Mouse (Mus musculus) cerebellum, adult 2 months (tissue): ENCODE results near the gene Ubxn2a. TPM values are rescaled to one million over a fixed set of nuclear protein-coding genes. Genes with fewer than 3 reads are reported as not detected.

ENCODE experiments used
- DNase-seq, 2 experiments: peaks; one replicate each; pipeline ENCODE4 v3.0.0; 2021
- H3K27ac ChIP-seq: fragments of 200-500 bp; 2 replicates; pipeline ENCODE4 v1.5.1; 2012; ENCODE audit warnings: low read length, control low read depth, inconsistent platforms; ENCODE audit not compliant: insufficient read depth
- H3K27me3 ChIP-seq: fragments of 200-500 bp; 2 replicates; pipeline ENCODE4 v1.6.1; 2012; ENCODE audit warnings: inconsistent platforms, mild to moderate bottlenecking, low read length, moderate library complexity; ENCODE audit not compliant: control insufficient read depth, insufficient read depth
- H3K4me1 ChIP-seq: fragments of 200-500 bp; 2 replicates; pipeline ENCODE4 v1.6.1; 2011; ENCODE audit warnings: low read length; ENCODE audit not compliant: control insufficient read depth, insufficient read depth
- H3K4me3 ChIP-seq: fragments of 200-500 bp; replicated peaks from 2 replicates; pipeline ENCODE3; 2011; ENCODE audit warnings: mild to moderate bottlenecking, low read depth, low read length, control low read depth; ENCODE audit not compliant: insufficient read depth
- CTCF ChIP-seq: fragments of 200-500 bp; IDR thresholded peaks from 2 replicates; pipeline ENCODE4 v1.5.1; 2011; ENCODE audit warnings: low read depth, mild to moderate bottlenecking, control low read depth, low read length, moderate library complexity, borderline replicate concordance; ENCODE audit not compliant: insufficient read depth
- POLR2A ChIP-seq: fragments of 200-500 bp; IDR thresholded peaks from 2 replicates; pipeline ENCODE4 v1.6.1; 2011; ENCODE audit warnings: low read length, control low read depth, borderline replicate concordance; ENCODE audit not compliant: insufficient read depth
- WGBS: fragments of 180-500 bp; shearing (Covaris S2); methylation state at CpG from one replicate; pipeline ENCODE4 v1.1.7; 2018; 5-methylcytosine and 5-hydroxymethylcytosine counted together
- polyA plus RNA-seq: library from polyadenylated mRNA; depleted of rRNA; stranded (reverse); fragments of >200 nt; gene quantifications from 2 replicates; pipeline ENCODE4 v1.2.3, GENCODE M21; 2012

Ubxn2a gene
- polyA plus RNA-seq, 1 experiment = 36.6 TPM

DNA sequence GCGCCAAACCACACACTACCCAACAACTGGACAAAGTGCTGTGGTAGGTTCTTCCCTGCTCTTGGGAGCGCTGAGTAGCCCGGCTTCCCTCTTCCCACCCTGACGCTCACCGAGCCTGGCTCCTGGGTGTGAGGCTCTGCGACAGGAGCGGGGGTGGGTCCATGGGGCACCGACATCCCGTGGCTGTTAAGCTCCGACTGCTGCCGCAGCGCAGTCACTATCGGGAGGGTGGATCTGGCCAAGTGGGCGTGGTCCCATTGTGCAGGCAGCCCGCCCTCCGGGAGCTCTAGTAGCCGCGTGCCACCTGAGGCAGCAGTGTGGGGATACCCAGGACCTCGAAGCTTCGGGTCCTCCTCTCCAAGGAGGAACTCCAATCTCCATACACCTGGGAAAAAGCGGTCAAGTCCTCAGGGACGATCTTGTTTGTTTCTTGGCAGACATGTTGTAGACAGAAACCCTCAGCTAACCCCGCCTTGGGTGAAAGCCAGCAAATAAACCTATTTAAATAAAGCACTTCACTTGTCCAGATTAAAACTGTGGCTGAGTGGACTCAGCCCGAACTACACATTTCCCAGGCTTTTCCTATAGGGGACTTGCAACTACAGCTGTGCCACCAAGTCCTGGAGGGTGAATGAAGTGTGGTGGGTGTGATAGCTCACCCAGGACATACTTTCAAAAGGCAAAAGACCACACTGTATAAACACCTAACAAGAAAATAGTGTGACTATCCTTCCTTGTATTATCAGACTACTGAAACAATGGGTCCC, 33.2 kb downstream of the Ubxn2a start, which contains the start of gene Mfsd2b:
Gene Mfsd2b (minus strand): TSS at position 199 of the 767 bp plus-strand sequence.
- H3K27me3 ChIP-seq = no peaks in the 10 kb centered on the region
- 4% methylated on average over 24 of the region's 24 CpGs for WGBS
- DNase-seq = peak; percentile 43 to 51
- H3K4me3 ChIP-seq = no peak within 1 kb of the TSS
- no peak within 1 kb of the TSS for H3K27ac ChIP-seq
- H3K4me1 ChIP-seq = 0 out of 2 replicates have a peak, but pooled peaks cover 3% of the 10 kb centered on the region
- TF ChIP-seq CTCF = no peak
- no peak for TF ChIP-seq POLR2A

DNA sequence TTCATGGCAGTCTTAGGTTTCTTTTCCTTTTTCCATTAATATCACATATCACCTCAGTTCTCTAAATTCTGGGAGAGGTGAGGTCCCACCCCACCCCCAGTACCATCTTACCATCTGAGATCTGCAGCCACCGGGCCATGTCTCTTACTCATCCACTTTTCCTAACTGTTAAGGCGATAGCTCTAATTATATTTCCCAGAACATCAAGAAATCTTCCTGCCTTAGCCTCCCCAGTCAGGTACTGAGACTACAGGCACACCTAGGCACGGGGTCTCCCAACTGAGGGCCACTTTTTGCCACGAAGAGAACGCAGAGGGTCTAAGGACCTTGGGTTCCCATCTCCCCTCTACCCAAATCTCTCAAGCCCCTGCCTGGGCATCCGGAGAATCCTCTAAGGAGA, 34.0 kb downstream of the Ubxn2a start:
- Histone ChIP-seq H3K4me3 (no peak overlapping the region), H3K27ac (no peak overlapping the region), H3K27me3 (no peaks in the 10 kb centered on the region), H3K4me1 (0 out of 2 replicates have a peak, but pooled peaks cover 3% of the 10 kb centered on the region)
- TF ChIP-seq CTCF = no peak
- TF ChIP-seq POLR2A = no peak
- DNase-seq = no peak
- WGBS = 82% methylated on average over 6 of the region's 6 CpGs

DNA sequence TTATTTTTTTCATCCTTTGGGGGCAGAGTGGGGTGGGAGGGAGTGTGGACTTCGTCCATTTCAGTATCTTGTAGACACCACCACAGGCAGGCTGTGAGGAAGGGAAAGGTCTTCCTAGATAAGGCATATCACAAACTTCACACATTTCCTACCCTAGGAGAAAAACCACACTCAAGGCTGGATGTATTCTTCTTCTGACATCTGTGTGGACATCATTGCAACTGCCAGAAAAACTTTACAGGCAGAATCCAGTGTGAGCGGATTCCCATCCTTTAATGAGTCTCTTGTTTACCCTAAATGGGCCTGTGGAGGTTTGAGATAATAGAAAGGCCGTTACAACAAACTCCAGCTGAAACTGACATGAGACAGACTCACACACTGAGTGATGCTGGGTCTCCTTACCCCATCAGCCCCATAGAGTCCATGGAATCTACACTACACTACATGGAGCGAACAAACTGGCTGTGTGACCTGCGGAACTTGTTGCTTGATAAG, 34.5 kb downstream of the Ubxn2a start:
- Histone ChIP-seq H3K27me3 (no peaks in the 10 kb centered on the region), H3K4me3 (no peak overlapping the region), H3K27ac (no peak overlapping the region), H3K4me1 (0 out of 2 replicates have a peak, but pooled peaks cover 3% of the 10 kb centered on the region)
- WGBS = 89% methylated on average over 5 of the region's 5 CpGs
- no peak for DNase-seq
- TF ChIP-seq POLR2A (no peak), CTCF (no peak)

DNA sequence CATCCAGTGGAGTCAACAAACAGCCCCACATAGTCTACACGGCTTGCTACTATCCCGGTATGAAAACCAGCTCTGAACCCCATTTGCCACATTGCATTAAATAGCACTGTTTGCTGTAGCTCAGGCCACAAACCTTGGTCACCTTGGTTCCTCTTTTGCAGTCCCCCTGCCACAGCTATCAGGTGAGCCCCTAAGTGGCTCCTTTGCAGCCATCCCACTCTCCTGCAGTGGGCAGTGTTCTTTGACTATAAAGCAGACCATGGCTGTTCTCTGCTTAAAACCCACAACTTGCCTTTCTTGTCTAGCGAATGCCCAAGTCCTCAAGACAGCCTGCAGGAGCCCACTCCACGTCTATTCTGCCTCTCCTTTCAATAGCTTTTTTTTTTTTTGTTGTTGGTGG, 35.2 kb downstream of the Ubxn2a start:
- Histone ChIP-seq H3K4me1 (0 out of 2 replicates have a peak, but pooled peaks cover 3% of the 10 kb centered on the region), H3K27ac (no peak overlapping the region), H3K4me3 (no peak overlapping the region), H3K27me3 (no peaks in the 10 kb centered on the region)
- no peak for DNase-seq
- no peak for TF ChIP-seq CTCF
- TF ChIP-seq POLR2A = no peak
- 61% methylated on average over 4 of the region's 4 CpGs for WGBS

DNA sequence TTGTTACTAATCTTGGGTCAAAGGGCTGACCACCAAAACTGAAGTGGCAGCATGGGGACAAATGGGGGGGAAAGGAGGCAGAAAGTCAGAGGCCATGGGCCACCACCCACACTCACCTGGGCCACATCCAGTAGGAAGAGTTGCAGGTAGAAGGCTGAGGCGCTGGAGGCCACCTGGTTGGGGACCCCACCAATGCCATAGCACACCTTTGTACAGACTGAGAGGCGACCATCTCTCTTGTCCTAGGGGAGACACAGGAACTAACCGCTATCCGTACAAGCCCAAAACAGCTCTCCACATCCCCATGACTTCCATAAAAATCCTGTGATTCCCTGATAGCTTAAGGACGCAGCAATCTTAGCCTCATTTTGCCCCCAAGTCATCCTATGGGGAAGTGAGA, 36.2 kb downstream of the Ubxn2a start:
- WGBS = 92% methylated on average over 5 of the region's 5 CpGs
- 0 out of 2 replicates have a peak, but pooled peaks cover 3% of the 10 kb centered on the region for H3K4me1 ChIP-seq

DNA sequence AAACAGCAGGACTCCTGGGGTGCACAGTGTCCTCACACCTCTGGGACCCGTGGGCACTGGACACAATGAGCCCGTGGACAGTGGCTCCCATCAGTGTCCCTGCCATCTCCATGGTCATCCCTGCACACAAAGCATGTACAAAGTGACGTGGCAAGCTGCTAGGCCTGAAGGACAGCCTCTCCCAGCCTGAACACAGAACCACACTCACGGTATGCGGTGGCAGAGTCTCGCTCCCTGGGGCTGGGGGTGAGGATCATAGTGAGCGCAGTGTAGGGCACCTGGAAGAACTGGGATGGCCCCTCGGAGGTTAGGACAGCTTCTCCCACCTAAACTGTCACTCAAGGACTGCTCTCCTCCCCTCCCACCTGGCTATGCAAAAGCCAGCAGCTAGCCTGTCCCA, 38.6 kb downstream of the Ubxn2a start:
- no peaks in the 10 kb centered on the region for H3K27me3 ChIP-seq
- H3K4me1 ChIP-seq = peaks cover 3% of the 10 kb centered on the region; the same call in 1 of the 2 replicates
- no peak for DNase-seq
- WGBS = 81% methylated on average over 8 of the region's 8 CpGs
- TF ChIP-seq POLR2A = no peak
- no peak for TF ChIP-seq CTCF
- no peak overlapping the region for H3K4me3 ChIP-seq
- no peak overlapping the region for H3K27ac ChIP-seq

More for the DNA sequence above, 36.2 kb downstream of the Ubxn2a start:
- no peak for DNase-seq
- TF ChIP-seq CTCF (no peak), POLR2A (no peak)
- no peak overlapping the region for H3K27ac ChIP-seq
- H3K4me3 ChIP-seq = no peak overlapping the region
- no peaks in the 10 kb centered on the region for H3K27me3 ChIP-seq

DNA sequence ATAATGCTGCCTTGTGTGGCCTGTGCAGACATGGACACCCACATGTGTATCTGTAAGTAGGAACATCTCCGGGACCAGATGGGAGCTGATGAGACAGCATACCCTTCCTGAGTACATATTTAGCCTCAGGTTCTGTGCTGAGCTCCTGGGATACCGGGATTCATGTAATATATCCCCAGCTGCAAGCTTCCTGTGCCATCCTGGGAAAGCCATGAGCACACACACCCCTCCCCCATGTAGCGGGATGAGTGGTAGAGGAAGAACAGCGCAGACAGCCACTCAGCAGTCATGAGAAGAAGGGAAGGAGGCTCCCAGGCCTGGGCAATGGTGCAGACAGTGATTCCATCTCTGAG, 43.2 kb downstream of the Ubxn2a start:
- 77% methylated on average over 4 of the region's 4 CpGs for WGBS
- TF ChIP-seq CTCF (no peak), POLR2A (no peak)
- Histone ChIP-seq H3K4me1 (peaks cover 4% of the 10 kb centered on the region; the same call in 1 of the 2 replicates), H3K27ac (no peak overlapping the region), H3K4me3 (no peak overlapping the region), H3K27me3 (no peaks in the 10 kb centered on the region)
- no peak for DNase-seq
